Mouse (Mus musculus): Measurements from ENCODE around the gene Cyp4f15.
A peak's percentile ranks its signal among the peaks of the same experiment; 100 is the strongest.
"Not testable (repeated sequence)": the region's sequence is repeated elsewhere in the genome, so short reads cannot be mapped to it uniquely, and the experiment has no call there.

Cyp4f15 gene

GRCm38 (mm10) chr17:32685048-32685750, at the start of gene Cyp4f15:
Cyp4f15 (plus strand) TSS chr17:32685627.
- peak; percentile 54 to 76 for DNase-seq

GRCm38 (mm10) chr17:32636341-32636740, 49.1 kb upstream of the Cyp4f15 start:
- no peak for DNase-seq

- no peak for DNase-seq
Measured at GRCm38 (mm10) chr17:32637151-32637550, 48.3 kb upstream of the Cyp4f15 start.

- no peak for DNase-seq
Measured at GRCm38 (mm10) chr17:32646631-32647030, 38.8 kb upstream of the Cyp4f15 start.

- no peak for DNase-seq
Measured at GRCm38 (mm10) chr17:32653860-32654259, 31.6 kb upstream of the Cyp4f15 start.

- DNase-seq = no peak
Measured at GRCm38 (mm10) chr17:32657041-32657440, 28.4 kb upstream of the Cyp4f15 start.

GRCm38 (mm10) chr17:32658246-32658645, 27.2 kb upstream of the Cyp4f15 start:
- DNase-seq = no peak

GRCm38 (mm10) chr17:32658712-32659111, 26.7 kb upstream of the Cyp4f15 start, which contains the start of gene Cyp4f40:
Cyp4f40 (plus strand) TSS chr17:32658900.
- DNase-seq = peak; percentile 56 to 61

GRCm38 (mm10) chr17:32673976-32674375, 11.5 kb upstream of the Cyp4f15 start:
- no peak for DNase-seq

GRCm38 (mm10) chr17:32676040-32676635, 9.3 kb upstream of the Cyp4f15 start:
- DNase-seq = no peak

GRCm38 (mm10) chr17:32680404-32680803, 5.0 kb upstream of the Cyp4f15 start:
- peak; percentile 6 to 65 for DNase-seq

GRCm38 (mm10) chr17:32686722-32687121, 1.3 kb downstream of the Cyp4f15 start:
- no peak for DNase-seq

GRCm38 (mm10) chr17:32690959-32691358, 5.5 kb downstream of the Cyp4f15 start:
- DNase-seq = no peak

- DNase-seq = peak; percentile 34 to 67
Measured at GRCm38 (mm10) chr17:32702826-32703225, 17.4 kb downstream of the Cyp4f15 start.

- DNase-seq = not testable (repeated sequence)
Measured at GRCm38 (mm10) chr17:32710541-32710940, 25.1 kb downstream of the Cyp4f15 start.

- peak; percentile 44 to 47 for DNase-seq
Measured at GRCm38 (mm10) chr17:32722151-32722550, 36.7 kb downstream of the Cyp4f15 start.

- peak; percentile 42 to 55 for DNase-seq
Measured at GRCm38 (mm10) chr17:32722771-32723170, 37.3 kb downstream of the Cyp4f15 start.

- not testable (repeated sequence) for DNase-seq
Measured at GRCm38 (mm10) chr17:32726360-32726759, 40.9 kb downstream of the Cyp4f15 start.

GRCm38 (mm10) chr17:32729029-32729428, 43.6 kb downstream of the Cyp4f15 start:
- DNase-seq = no peak

GRCm38 (mm10) chr17:32738406-32738805, 53.0 kb downstream of the Cyp4f15 start:
- DNase-seq = no peak

GRCm38 (mm10) chr17:32741057-32741456, 55.6 kb downstream of the Cyp4f15 start:
- no peak for DNase-seq

- DNase-seq = no peak
Measured at GRCm38 (mm10) chr17:32750611-32751010, 65.2 kb downstream of the Cyp4f15 start.
